Mouse (Mus musculus) G1E (cell line): Measurements from ENCODE around the gene Dgcr8.

Source experiments
- CTCF ChIP-seq: IDR thresholded peaks from 2 replicates; pipeline ENCODE4 v1.5.1; 2012; ENCODE audit warnings: low read depth, low read length, inconsistent platforms, mixed read lengths
- GATA1 ChIP-seq: IDR thresholded peaks from 2 replicates; pipeline ENCODE4 v1.6.1; 2012; ENCODE audit warnings: borderline replicate concordance, low read length, inconsistent platforms, mixed read lengths
- GATA2 ChIP-seq: IDR thresholded peaks from 2 replicates; pipeline ENCODE4 v1.6.1; 2012; ENCODE audit warnings: low read depth, low read length, inconsistent platforms, borderline replicate concordance
- POLR2AphosphoS5 ChIP-seq: IDR thresholded peaks from 2 replicates; pipeline ENCODE4 v1.6.1; 2012; ENCODE audit warnings: low read depth, low read length, inconsistent platforms; ENCODE audit not compliant: insufficient replicate concordance
- TAL1 ChIP-seq: conservative IDR thresholded peaks from 2 replicates; pipeline ENCODE4 v1.6.1; 2012; ENCODE audit warnings: low read depth, low read length, inconsistent platforms, mixed read lengths

GRCm38 (mm10) chr16:18233919-18234670 lies 55.0 kb downstream of the Dgcr8 start:
- no peak for TF ChIP-seq CTCF
- TF ChIP-seq TAL1 = no peak
- TF ChIP-seq GATA2 = no peak
- no peak for TF ChIP-seq GATA1
- no peak for TF ChIP-seq POLR2AphosphoS5
